Comparison of ENCODE assay signal across 10 mouse cellular contexts in genomic region chr14:21558440-21559131, GRCm38 (mm10).
DNase-seq lines count a peak whose midpoint lies in the region; ATAC-seq and TF ChIP-seq lines count a peak whose summit lies in the region.
"Had no signal": no experiment of that assay in that cellular context is flagged by ENCODE, and none has a peak within 500 bp of the region (broad histone marks: within the 10 kb centered on the region; RNA-seq: fewer than 3 reads in every experiment).

No protein-coding gene starts in this region.

- intact Hi-C loops in gastrocnemius, postnatal 36 days (cut with DNase I), result no loop called here

- no peak for ATAC-seq in liver, embryonic 14.5 days (ENCODE audit: insufficient read depth)
- no peak for ATAC-seq in liver, embryonic 12.5 days
- ATAC-seq in embryonic facial prominence, embryonic 13.5 days (ENCODE audit: insufficient number of reproducible peaks, insufficient read depth, low FRiP score, low TSS enrichment, low read depth), result no peak
- ATAC-seq: inflammation-experienced regulatory T-cells, adult 6 months; Patski had no signal

- no peak for DNase-seq in liver, embryonic 14.5 days (ENCODE audit: low read depth in 3 of 3, low spot score in 3 of 3)
- DNase-seq in gastrocnemius, postnatal 36 days, result peak; percentile 31
- peak; percentile 28 for DNase-seq in lung, postnatal 36 days
- no peak for DNase-seq in thymus, postnatal 10 days (ENCODE audit: low spot score in 2 of 2)
- DNase-seq in right cerebral cortex, postnatal 14 days, result no peak
- no peak for DNase-seq in right cerebral cortex, postnatal 25 days

- H3K27me3 ChIP-seq in liver, embryonic 14.5 days (ENCODE audit: control insufficient read depth, insufficient read depth, low read length), result no peaks in the 10 kb centered on the region
- no peaks in the 10 kb centered on the region for H3K27me3 ChIP-seq in liver, embryonic 12.5 days (replicated peaks)
- no peaks in the 10 kb centered on the region for H3K27me3 ChIP-seq in embryonic facial prominence, embryonic 13.5 days
- H3K27me3 ChIP-seq: Patski had no signal

- peaks cover 29 to 32% of the 10 kb centered on the region in 2 experiments for H3K4me1 ChIP-seq in liver, embryonic 14.5 days (replicated peaks; ENCODE audit: control insufficient read depth in 2 of 2, insufficient read depth in 2 of 2, low read length in 1 of 2)
- peaks cover 46% of the 10 kb centered on the region for H3K4me1 ChIP-seq in liver, embryonic 12.5 days
- H3K4me1 ChIP-seq in embryonic facial prominence, embryonic 13.5 days, result peaks cover 55% of the 10 kb centered on the region

- peak; percentile 40 for TF ChIP-seq EP300 in liver, embryonic 14.5 days (IDR thresholded peaks at IDR 0.05; ENCODE audit: low read depth)

- no peak overlapping the region for H3K9ac ChIP-seq in liver, embryonic 14.5 days (replicated peaks)
- no peak overlapping the region for H3K9ac ChIP-seq in liver, embryonic 12.5 days
- H3K9ac ChIP-seq in embryonic facial prominence, embryonic 13.5 days, result no peak overlapping the region

- no peaks in the 10 kb centered on the region for H3K36me3 ChIP-seq in liver, embryonic 14.5 days (replicated peaks; ENCODE audit: control insufficient read depth, insufficient read depth, low read depth)
- no peaks in the 10 kb centered on the region for H3K36me3 ChIP-seq in liver, embryonic 12.5 days
- H3K36me3 ChIP-seq in embryonic facial prominence, embryonic 13.5 days, result no peaks in the 10 kb centered on the region

- H3K4me3 ChIP-seq in liver, embryonic 14.5 days (ENCODE audit: insufficient read depth in 1 of 2, low read depth in 2 of 2, low read length in 2 of 2), result no peak overlapping the region
- no peak overlapping the region for H3K4me3 ChIP-seq in liver, embryonic 12.5 days
- no peak overlapping the region for H3K4me3 ChIP-seq in embryonic facial prominence, embryonic 13.5 days

- TF ChIP-seq CTCF in liver, embryonic 14.5 days (IDR thresholded peaks at IDR 0.05; ENCODE audit: low read depth), result no peak

- H3K27ac ChIP-seq in liver, embryonic 14.5 days, result no peak overlapping the region
- H3K27ac ChIP-seq in liver, embryonic 12.5 days, result no peak overlapping the region
- H3K27ac ChIP-seq in embryonic facial prominence, embryonic 13.5 days, result peak overlapping the region; percentile 48

- no peaks in the 10 kb centered on the region for H3K9me3 ChIP-seq in liver, embryonic 14.5 days (ENCODE audit: control insufficient read depth, low read length)
- H3K9me3 ChIP-seq in liver, embryonic 12.5 days (replicated peaks), result no peaks in the 10 kb centered on the region
- no peaks in the 10 kb centered on the region for H3K9me3 ChIP-seq in embryonic facial prominence, embryonic 13.5 days

- H3K4me2 ChIP-seq in liver, embryonic 14.5 days (ENCODE audit: low read depth), result no peak overlapping the region
- no peak overlapping the region for H3K4me2 ChIP-seq in liver, embryonic 12.5 days
- H3K4me2 ChIP-seq in embryonic facial prominence, embryonic 13.5 days, result no peak overlapping the region

- 36% methylated on average over 10 of the region's 10 CpGs for WGBS in liver, embryonic 14.5 days (ENCODE audit: insufficient replicate concordance)
- WGBS in liver, embryonic 12.5 days (ENCODE audit: insufficient replicate concordance), result 47% methylated on average over 10 of the region's 10 CpGs
- 47% methylated on average over 10 of the region's 10 CpGs for WGBS in embryonic facial prominence, embryonic 13.5 days

Comparison
In these comparisons a context has a peak if more than half of its experiments do, and no peak if none do; other contexts are left out.
1. DNase-seq: peak in gastrocnemius, postnatal 36 days (2 of 2) and lung, postnatal 36 days (single experiment); none in liver, embryonic 14.5 days (0 of 3), thymus, postnatal 10 days (0 of 2), right cerebral cortex, postnatal 14 days (single experiment) and right cerebral cortex, postnatal 25 days (single experiment).